Mouse (Mus musculus): ENCODE measurements at regions not wholly inside any gene's neighbourhood (a gene's known extent, or its start where the extent isn't known, plus 50 kb on each side); places are given as distances from the start of the nearest gene placed in this dataset.

- Histone ChIP-seq H3K4me1 (ENCODE audit: control insufficient read depth, insufficient read depth, low read length) (peaks cover 13% of the 10 kb centered on the region), H3K4me2 (ENCODE audit: low read depth, low read length) (no peak overlapping the region), H3K9ac (ENCODE audit: low read depth, low read length) (no peak overlapping the region), H3K27ac (ENCODE audit: low read length) (no peak overlapping the region), H3K4me3 (ENCODE audit: low read length) (no peak overlapping the region), H3K36me3 (ENCODE audit: control insufficient read depth, insufficient read depth, low read length) (no peaks in the 10 kb centered on the region), H3K27me3 (replicated peaks; ENCODE audit: control insufficient read depth, insufficient read depth, low read length) (no peaks in the 10 kb centered on the region), H3K9me3 (ENCODE audit: control insufficient read depth, low read length) (no peaks in the 10 kb centered on the region)
- 68% methylated on average over 1 of the region's 1 CpGs for WGBS
- no peak for ATAC-seq
Measured at GRCm38 (mm10) chr17:9907077-9907476, 237.6 kb upstream of the Pabpc6 start.

- 11% methylated on average over 12 of the region's 12 CpGs for WGBS
- Histone ChIP-seq H3K9me3 (ENCODE audit: control insufficient read depth, low read length) (no peaks in the 10 kb centered on the region), H3K4me3 (ENCODE audit: low read length) (no peak overlapping the region), H3K36me3 (ENCODE audit: control insufficient read depth, insufficient read depth, low read length) (no peaks in the 10 kb centered on the region), H3K27me3 (replicated peaks; ENCODE audit: control insufficient read depth, insufficient read depth, low read length) (no peaks in the 10 kb centered on the region), H3K9ac (ENCODE audit: low read depth, low read length) (0 out of 2 replicates have a peak overlapping the region, but pooled peaks have one; percentile 4), H3K4me1 (ENCODE audit: control insufficient read depth, insufficient read depth, low read length) (peaks cover 13% of the 10 kb centered on the region), H3K4me2 (ENCODE audit: low read depth, low read length) (peak overlapping the region; percentile 20; the same call in 1 of the 2 replicates), H3K27ac (ENCODE audit: low read length) (no peak overlapping the region)
- ATAC-seq: peak; percentile 63
Measured at GRCm38 (mm10) chr17:9905501-9906462, 236.3 kb upstream of the Pabpc6 start.

- no peak for ATAC-seq
- H3K4me1 ChIP-seq (ENCODE audit: control insufficient read depth, insufficient read depth, low read length): peaks cover 13% of the 10 kb centered on the region
- H3K9me3 ChIP-seq (ENCODE audit: control insufficient read depth, low read length): no peaks in the 10 kb centered on the region
- H3K27me3 ChIP-seq (replicated peaks; ENCODE audit: control insufficient read depth, insufficient read depth, low read length): no peaks in the 10 kb centered on the region
- 39% methylated on average over 6 of the region's 6 CpGs for WGBS
- no peak overlapping the region for H3K4me3 ChIP-seq (ENCODE audit: low read length)
- no peak overlapping the region for H3K9ac ChIP-seq (ENCODE audit: low read depth, low read length)
- no peak overlapping the region for H3K4me2 ChIP-seq (ENCODE audit: low read depth, low read length)
- no peaks in the 10 kb centered on the region for H3K36me3 ChIP-seq (ENCODE audit: control insufficient read depth, insufficient read depth, low read length)
- no peak overlapping the region for H3K27ac ChIP-seq (ENCODE audit: low read length)
Measured at GRCm38 (mm10) chr17:9904525-9904991, 235.0 kb upstream of the Pabpc6 start.

- no peak overlapping the region for H3K9ac ChIP-seq (ENCODE audit: low read depth, low read length)
- H3K4me1 ChIP-seq (ENCODE audit: control insufficient read depth, insufficient read depth, low read length): peaks cover 13% of the 10 kb centered on the region
- H3K36me3 ChIP-seq (ENCODE audit: control insufficient read depth, insufficient read depth, low read length): no peaks in the 10 kb centered on the region
- no peak overlapping the region for H3K4me2 ChIP-seq (ENCODE audit: low read depth, low read length)
- no peaks in the 10 kb centered on the region for H3K9me3 ChIP-seq (ENCODE audit: control insufficient read depth, low read length)
- no peaks in the 10 kb centered on the region for H3K27me3 ChIP-seq (replicated peaks; ENCODE audit: control insufficient read depth, insufficient read depth, low read length)
- 70% methylated on average over 4 of the region's 4 CpGs for WGBS
- no peak overlapping the region for H3K27ac ChIP-seq (ENCODE audit: low read length)
- no peak overlapping the region for H3K4me3 ChIP-seq (ENCODE audit: low read length)
- ATAC-seq: no peak
Measured at GRCm38 (mm10) chr17:9903313-9903712, 233.8 kb upstream of the Pabpc6 start.

- Histone ChIP-seq H3K4me3 (ENCODE audit: low read length) (no peak overlapping the region), H3K36me3 (ENCODE audit: control insufficient read depth, insufficient read depth, low read length) (no peaks in the 10 kb centered on the region), H3K4me2 (ENCODE audit: low read depth, low read length) (no peak overlapping the region), H3K9ac (ENCODE audit: low read depth, low read length) (no peak overlapping the region), H3K4me1 (ENCODE audit: control insufficient read depth, insufficient read depth, low read length) (0 out of 2 replicates have a peak, but pooled peaks cover 4% of the 10 kb centered on the region), H3K27ac (ENCODE audit: low read length) (no peak overlapping the region), H3K9me3 (ENCODE audit: control insufficient read depth, low read length) (no peaks in the 10 kb centered on the region), H3K27me3 (replicated peaks; ENCODE audit: control insufficient read depth, insufficient read depth, low read length) (no peaks in the 10 kb centered on the region)
- 38% methylated on average over 2 of the region's 2 CpGs for WGBS
- peak; percentile 53; the same call in 1 of the 2 replicates for ATAC-seq
Measured at GRCm38 (mm10) chr17:9896964-9897363, 227.4 kb upstream of the Pabpc6 start.

GRCm38 (mm10) chr17:9895686-9896082 lies 226.2 kb upstream of the Pabpc6 start:
- no peaks in the 10 kb centered on the region for H3K9me3 ChIP-seq (ENCODE audit: control insufficient read depth, low read length)
- peak overlapping the region; percentile 8; the same call in 1 of the 2 replicates for H3K27ac ChIP-seq (ENCODE audit: low read length)
- no peak overlapping the region for H3K9ac ChIP-seq (ENCODE audit: low read depth, low read length)
- peak; percentile 31; the same call in 1 of the 2 replicates for ATAC-seq
- no peaks in the 10 kb centered on the region for H3K27me3 ChIP-seq (replicated peaks; ENCODE audit: control insufficient read depth, insufficient read depth, low read length)
- H3K4me2 ChIP-seq (ENCODE audit: low read depth, low read length): no peak overlapping the region
- no peak overlapping the region for H3K4me3 ChIP-seq (ENCODE audit: low read length)
- 0 out of 2 replicates have a peak, but pooled peaks cover 4% of the 10 kb centered on the region for H3K4me1 ChIP-seq (ENCODE audit: control insufficient read depth, insufficient read depth, low read length)
- WGBS: 77% methylated on average over 7 of the region's 7 CpGs
- H3K36me3 ChIP-seq (ENCODE audit: control insufficient read depth, insufficient read depth, low read length): no peaks in the 10 kb centered on the region

GRCm38 (mm10) chr17:9894828-9895685 lies 225.5 kb upstream of the Pabpc6 start:
- Histone ChIP-seq H3K27ac (ENCODE audit: low read length) (peak overlapping the region; percentile 8; the same call in 1 of the 2 replicates), H3K9ac (ENCODE audit: low read depth, low read length) (no peak overlapping the region), H3K9me3 (ENCODE audit: control insufficient read depth, low read length) (no peaks in the 10 kb centered on the region), H3K4me3 (ENCODE audit: low read length) (no peak overlapping the region), H3K4me2 (ENCODE audit: low read depth, low read length) (no peak overlapping the region), H3K4me1 (ENCODE audit: control insufficient read depth, insufficient read depth, low read length) (0 out of 2 replicates have a peak, but pooled peaks cover 4% of the 10 kb centered on the region), H3K36me3 (ENCODE audit: control insufficient read depth, insufficient read depth, low read length) (no peaks in the 10 kb centered on the region), H3K27me3 (replicated peaks; ENCODE audit: control insufficient read depth, insufficient read depth, low read length) (no peaks in the 10 kb centered on the region)
- 62% methylated on average over 19 of the region's 19 CpGs for whole genome bisulfite sequencing
- peak; percentile 96 for ATAC-seq

GRCm38 (mm10) chr17:9893966-9894365 lies 224.4 kb upstream of the Pabpc6 start:
- Histone ChIP-seq H3K4me2 (ENCODE audit: low read depth, low read length) (no peak overlapping the region), H3K27ac (ENCODE audit: low read length) (no peak overlapping the region), H3K9me3 (ENCODE audit: control insufficient read depth, low read length) (no peaks in the 10 kb centered on the region), H3K4me3 (ENCODE audit: low read length) (no peak overlapping the region), H3K9ac (ENCODE audit: low read depth, low read length) (no peak overlapping the region), H3K36me3 (ENCODE audit: control insufficient read depth, insufficient read depth, low read length) (no peaks in the 10 kb centered on the region), H3K27me3 (replicated peaks; ENCODE audit: control insufficient read depth, insufficient read depth, low read length) (no peaks in the 10 kb centered on the region), H3K4me1 (ENCODE audit: control insufficient read depth, insufficient read depth, low read length) (0 out of 2 replicates have a peak, but pooled peaks cover 4% of the 10 kb centered on the region)
- 59% methylated on average over 6 of the region's 6 CpGs for WGBS
- ATAC-seq: no peak

GRCm38 (mm10) chr17:9892776-9893175 lies 223.3 kb upstream of the Pabpc6 start:
- Histone ChIP-seq H3K27me3 (replicated peaks; ENCODE audit: control insufficient read depth, insufficient read depth, low read length) (no peaks in the 10 kb centered on the region), H3K9ac (ENCODE audit: low read depth, low read length) (no peak overlapping the region), H3K4me2 (ENCODE audit: low read depth, low read length) (no peak overlapping the region), H3K36me3 (ENCODE audit: control insufficient read depth, insufficient read depth, low read length) (no peaks in the 10 kb centered on the region), H3K9me3 (ENCODE audit: control insufficient read depth, low read length) (no peaks in the 10 kb centered on the region), H3K4me3 (ENCODE audit: low read length) (no peak overlapping the region), H3K27ac (ENCODE audit: low read length) (no peak overlapping the region), H3K4me1 (ENCODE audit: control insufficient read depth, insufficient read depth, low read length) (0 out of 2 replicates have a peak, but pooled peaks cover 4% of the 10 kb centered on the region)
- ATAC-seq: no peak
- WGBS: 84% methylated on average over 5 of the region's 5 CpGs

All from intestine, embryonic 16.5 days (tissue).